Mouse (Mus musculus) heart, postnatal 25 days (tissue): ENCODE results near the gene Bag2. TPM values are rescaled to one million over a fixed set of nuclear protein-coding genes. Genes with fewer than 3 reads are reported as not detected.

Experiments
- DNase-seq: peaks from one replicate; pipeline ENCODE4 v3.0.0; 2022; ENCODE audit warnings: low spot score
- intact Hi-C: fragments of 180-260 bp; cut with DNase I; formaldehyde crosslinking; loops from one replicate; pipeline ENCODE4 v1.15.1; 2025
- total RNA-seq, 2 experiments: library from RNA; stranded (reverse); gene quantifications; 2 replicates each; pipeline ENCODE4 v1.2.3; 2021

The Bag2 gene
- total RNA-seq, 2 experiments from 2014 or later: 30.1 to 34.9 TPM

DNA sequence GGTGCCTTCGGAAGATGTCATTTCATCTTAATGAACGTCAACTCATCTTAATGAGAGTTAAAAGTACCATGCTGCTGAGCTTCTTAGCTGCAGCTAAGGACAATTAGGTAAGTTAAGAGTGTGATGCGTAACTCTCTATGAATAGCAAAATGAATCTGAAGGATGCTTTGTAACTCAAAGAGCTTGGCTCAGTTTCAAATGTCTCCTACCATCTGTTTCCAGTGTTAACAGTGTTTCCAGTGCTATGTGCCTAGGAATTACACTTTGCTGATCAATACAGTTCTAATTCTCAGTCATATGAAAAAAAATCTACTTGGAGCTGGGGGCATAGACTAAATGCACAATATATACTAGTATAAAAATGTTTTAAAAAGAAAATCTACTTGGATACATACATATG, 56.4 kb downstream of the Bag2 start:
- no peak for DNase-seq
- intact Hi-C loops: no loop called here

- no peak for DNase-seq
- intact Hi-C loops: no loop called here
These were observed 61.6 kb downstream of the Bag2 start for GRCm38 (mm10) chr1:33696016-33696415.

Other genes starting within 250 kb of the Bag2 start
- 1 to 10 TPM; 2.3 to 2.5 TPM for gene Prim2, start 88.0 kb downstream of the Bag2 start, total RNA-seq
- gene Rab23, start 37.9 kb downstream of the Bag2 start, total RNA-seq: 1 to 10 TPM; 7.9 to 9.0 TPM
- 10 to 100 TPM; 13.6 to 16.4 TPM for gene Zfp451, start 56.8 kb upstream of the Bag2 start, total RNA-seq
- 1 to 10 TPM; 2.3 to 2.4 TPM for gene Bend6, start 150.0 kb upstream of the Bag2 start, total RNA-seq
- 100 to 1,000 TPM; 338 to 369 TPM for gene Dst, start 150.4 kb upstream of the Bag2 start, total RNA-seq